Mouse (Mus musculus): ENCODE measurements around the gene Dlat.

The Dlat gene

GRCm38 (mm10) chr9:50659392-50660217 lies at the start of gene Dlat:
Dlat (minus strand) TSS chr9:50659780.
- peak; percentile 95 for DNase-seq (ENCODE audit: extremely low read depth, insufficient read length, low spot score)

- peak; percentile 25 for DNase-seq (ENCODE audit: extremely low read depth, insufficient read length, low spot score)
Observed at GRCm38 (mm10) chr9:50709108-50709507, 49.5 kb upstream of the Dlat start.

- no peak for DNase-seq (ENCODE audit: extremely low read depth, insufficient read length, low spot score)
Observed at GRCm38 (mm10) chr9:50704907-50705306, 45.3 kb upstream of the Dlat start.

- no peak for DNase-seq (ENCODE audit: extremely low read depth, insufficient read length, low spot score)
Observed at GRCm38 (mm10) chr9:50700921-50701691, 41.5 kb upstream of the Dlat start.

- peak; percentile 66 for DNase-seq (ENCODE audit: extremely low read depth, insufficient read length, low spot score)
Observed at GRCm38 (mm10) chr9:50698418-50699409, 39.1 kb upstream of the Dlat start.

- peak; percentile 64 for DNase-seq (ENCODE audit: extremely low read depth, insufficient read length, low spot score)
Observed at GRCm38 (mm10) chr9:50697706-50698041, 38.1 kb upstream of the Dlat start.

- no peak for DNase-seq (ENCODE audit: extremely low read depth, insufficient read length, low spot score)
Observed at GRCm38 (mm10) chr9:50696851-50697705, 37.5 kb upstream of the Dlat start.

- no peak for DNase-seq (ENCODE audit: extremely low read depth, insufficient read length, low spot score)
Observed at GRCm38 (mm10) chr9:50695153-50695552, 35.6 kb upstream of the Dlat start.

- DNase-seq (ENCODE audit: extremely low read depth, insufficient read length, low spot score), result no peak
Observed at GRCm38 (mm10) chr9:50693631-50694030, 34.1 kb upstream of the Dlat start.

GRCm38 (mm10) chr9:50692626-50693580 lies 33.3 kb upstream of the Dlat start:
- DNase-seq (ENCODE audit: extremely low read depth, insufficient read length, low spot score), result no peak

- DNase-seq (ENCODE audit: extremely low read depth, insufficient read length, low spot score), result no peak
Observed at GRCm38 (mm10) chr9:50686866-50687652, 27.5 kb upstream of the Dlat start.

GRCm38 (mm10) chr9:50681727-50682126 lies 22.1 kb upstream of the Dlat start:
- no peak for DNase-seq (ENCODE audit: extremely low read depth, insufficient read length, low spot score)

GRCm38 (mm10) chr9:50679406-50679805 lies 19.8 kb upstream of the Dlat start:
- DNase-seq (ENCODE audit: extremely low read depth, insufficient read length, low spot score), result no peak

- no peak for DNase-seq (ENCODE audit: extremely low read depth, insufficient read length, low spot score)
Observed at GRCm38 (mm10) chr9:50674771-50675170, 15.2 kb upstream of the Dlat start.

GRCm38 (mm10) chr9:50670690-50671089 lies 11.1 kb upstream of the Dlat start:
- no peak for DNase-seq (ENCODE audit: extremely low read depth, insufficient read length, low spot score)

- DNase-seq (ENCODE audit: extremely low read depth, insufficient read length, low spot score), result no peak
Observed at GRCm38 (mm10) chr9:50667579-50668498, 8.3 kb upstream of the Dlat start.

GRCm38 (mm10) chr9:50666442-50666841 lies 6.9 kb upstream of the Dlat start:
- no peak for DNase-seq (ENCODE audit: extremely low read depth, insufficient read length, low spot score)
